Mouse (Mus musculus): ENCODE measurements around the gene Cyren.
A peak's percentile ranks its signal among the peaks of the same experiment; 100 is the strongest.

Gene Cyren

GRCm38 (mm10) chr6:34877509-34878321 lies at the start of gene Cyren:
Gene Cyren (minus strand): TSS chr6:34878060.
- DNase-seq (ENCODE audit: low spot score) = peak; percentile 91

GRCm38 (mm10) chr6:34927594-34927993 lies 49.7 kb upstream of the Cyren start:
- DNase-seq (ENCODE audit: low spot score) = no peak

GRCm38 (mm10) chr6:34927156-34927555 lies 49.3 kb upstream of the Cyren start:
- DNase-seq (ENCODE audit: low spot score) = peak; percentile 65

DNA sequence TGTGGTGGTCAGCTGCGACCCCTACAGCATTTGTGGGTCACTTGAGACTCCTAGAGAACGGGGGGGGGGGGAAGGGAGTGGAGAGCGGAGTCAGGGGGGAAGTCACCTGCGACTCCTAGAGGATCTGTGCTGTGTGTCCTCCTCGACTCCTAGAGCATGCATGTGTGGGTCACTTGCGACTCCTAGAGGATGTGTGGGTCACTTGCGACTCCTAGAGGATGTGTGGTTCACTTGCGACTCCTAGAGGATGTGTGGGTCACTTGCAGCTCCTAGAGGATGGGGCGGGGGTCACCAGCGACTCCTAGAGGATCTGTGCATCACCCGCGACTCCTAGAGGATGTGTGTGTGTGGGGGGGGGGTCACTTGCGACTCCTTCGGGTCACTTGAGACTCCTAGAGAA lies 44.1 kb upstream of the Cyren start:
- no peak for DNase-seq (ENCODE audit: low spot score)

GRCm38 (mm10) chr6:34920631-34921030 lies 42.8 kb upstream of the Cyren start:
- DNase-seq (ENCODE audit: low spot score) = no peak

DNA sequence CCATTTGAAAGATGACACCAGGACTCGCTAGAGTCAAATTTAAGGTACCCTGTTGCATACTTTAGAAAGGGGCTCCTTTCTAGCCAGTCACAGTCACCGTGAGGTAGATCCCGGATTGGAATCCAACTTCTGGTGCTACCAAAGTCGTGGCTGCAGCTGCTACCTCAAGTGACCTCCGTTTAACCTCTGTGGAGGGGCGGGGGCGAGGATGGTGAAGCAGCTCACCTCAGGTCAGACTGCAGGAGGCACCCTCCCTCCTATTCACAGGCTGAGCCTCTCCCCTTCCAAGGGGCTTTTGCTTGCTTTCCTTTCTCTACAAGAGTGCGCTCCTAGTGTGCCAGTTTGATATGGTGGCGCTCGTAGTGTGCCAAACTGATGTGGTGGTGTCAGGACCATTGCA lies 42.1 kb upstream of the Cyren start, which contains the start of gene Stra8:
Stra8 (plus strand) TSS at position 208 of the 400 bp plus-strand sequence.
- no peak for DNase-seq (ENCODE audit: low spot score)

DNA sequence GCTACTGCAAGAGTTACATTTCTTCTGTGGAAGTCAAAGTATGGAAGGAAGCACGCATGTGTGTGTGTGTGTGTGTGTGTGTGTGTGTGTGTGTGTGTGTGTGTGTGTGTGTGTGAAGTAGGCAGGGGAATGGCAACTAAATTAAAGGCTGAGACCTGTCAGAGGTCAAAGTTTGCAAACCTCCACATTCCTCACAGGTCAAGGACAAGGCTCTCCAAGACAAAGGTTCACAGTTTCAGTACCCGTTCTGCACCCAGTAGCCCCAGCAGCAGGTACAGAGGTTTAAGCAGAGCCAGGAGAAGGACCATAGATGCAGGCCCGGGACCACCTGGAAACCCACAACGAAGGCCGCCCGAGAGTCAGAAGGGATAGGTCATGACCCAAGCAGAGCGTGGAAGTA lies 41.3 kb upstream of the Cyren start:
- no peak for DNase-seq (ENCODE audit: low spot score)

- no peak for DNase-seq (ENCODE audit: low spot score)
Measured at GRCm38 (mm10) chr6:34914462-34914861, 36.6 kb upstream of the Cyren start.

- DNase-seq (ENCODE audit: low spot score) = no peak
Measured at GRCm38 (mm10) chr6:34913341-34914040, 35.6 kb upstream of the Cyren start.

DNA sequence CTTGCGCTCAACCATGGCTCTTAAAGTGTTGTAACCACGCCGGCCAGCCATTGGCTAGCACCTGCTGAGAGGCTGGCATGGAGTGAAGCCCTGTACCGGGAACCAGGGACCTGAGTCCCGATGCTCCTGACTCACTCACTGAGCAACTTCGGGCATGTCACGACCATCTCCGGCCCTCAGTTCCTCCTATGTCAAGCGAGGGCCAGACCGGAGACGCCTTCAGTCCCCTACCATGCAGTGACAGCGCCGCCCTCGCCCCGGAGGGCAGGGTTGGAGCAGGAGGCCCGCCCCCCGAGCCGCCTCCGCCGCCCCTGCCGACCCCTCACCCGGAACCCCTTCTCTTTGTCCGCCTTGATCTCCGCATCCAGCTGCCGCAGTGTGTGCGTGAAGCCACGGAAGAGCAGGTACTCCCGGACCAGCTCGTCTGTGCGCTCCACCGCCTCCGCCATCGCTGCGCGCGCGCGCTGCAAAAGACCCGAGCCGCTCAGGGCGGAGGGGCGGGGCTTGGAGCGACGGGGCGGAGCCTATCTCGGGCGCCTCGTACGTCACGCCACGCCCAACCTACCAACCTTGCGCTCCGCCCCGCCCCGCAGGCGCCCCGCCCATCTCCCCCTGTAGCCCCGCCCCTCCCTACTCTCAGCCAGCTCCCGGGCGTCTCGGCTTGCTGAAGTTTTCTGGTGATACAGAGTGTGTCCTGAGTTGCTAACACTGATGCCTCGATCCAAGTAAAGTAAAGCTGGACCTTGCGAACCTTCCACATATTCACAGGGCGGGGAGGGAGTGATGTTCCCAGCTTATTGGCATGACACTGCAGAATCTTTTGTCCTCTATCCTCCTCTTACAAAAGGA lies 32.7 kb upstream of the Cyren start, which contains the start of gene Wdr91:
Wdr91 (minus strand) TSS at position 506 of the 849 bp plus-strand sequence.
- peak; percentile 95 for DNase-seq (ENCODE audit: low spot score)

GRCm38 (mm10) chr6:34909631-34910345 lies 31.9 kb upstream of the Cyren start:
- no peak for DNase-seq (ENCODE audit: low spot score)

GRCm38 (mm10) chr6:34907696-34908260 lies 29.9 kb upstream of the Cyren start:
- DNase-seq (ENCODE audit: low spot score) = no peak

- no peak for DNase-seq (ENCODE audit: low spot score)
Measured at GRCm38 (mm10) chr6:34907121-34907614, 29.3 kb upstream of the Cyren start.

- no peak for DNase-seq (ENCODE audit: low spot score)
Measured at GRCm38 (mm10) chr6:34906661-34907060, 28.8 kb upstream of the Cyren start.

- DNase-seq (ENCODE audit: low spot score) = no peak
Measured at GRCm38 (mm10) chr6:34906125-34906524, 28.3 kb upstream of the Cyren start.

DNA sequence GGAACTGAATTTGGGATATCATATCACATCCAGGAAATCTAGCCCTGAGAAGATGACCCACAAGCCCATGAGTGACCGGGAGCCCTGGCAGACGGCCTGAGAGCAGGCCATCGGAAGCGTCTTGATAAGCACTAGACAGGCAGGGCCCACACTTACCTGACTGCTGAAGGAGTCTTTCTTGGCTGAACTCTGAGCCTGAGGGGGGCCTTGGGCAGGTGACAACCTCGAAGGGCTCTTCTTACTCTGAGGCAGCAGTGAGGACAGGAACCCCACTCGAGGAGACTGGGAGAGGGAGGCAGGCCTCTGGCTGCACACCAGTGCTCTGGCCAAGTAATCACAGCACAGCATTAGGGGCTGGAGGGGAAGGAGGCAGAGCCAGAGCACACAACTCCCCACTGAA lies 26.5 kb upstream of the Cyren start:
- DNase-seq (ENCODE audit: low spot score) = no peak

DNA sequence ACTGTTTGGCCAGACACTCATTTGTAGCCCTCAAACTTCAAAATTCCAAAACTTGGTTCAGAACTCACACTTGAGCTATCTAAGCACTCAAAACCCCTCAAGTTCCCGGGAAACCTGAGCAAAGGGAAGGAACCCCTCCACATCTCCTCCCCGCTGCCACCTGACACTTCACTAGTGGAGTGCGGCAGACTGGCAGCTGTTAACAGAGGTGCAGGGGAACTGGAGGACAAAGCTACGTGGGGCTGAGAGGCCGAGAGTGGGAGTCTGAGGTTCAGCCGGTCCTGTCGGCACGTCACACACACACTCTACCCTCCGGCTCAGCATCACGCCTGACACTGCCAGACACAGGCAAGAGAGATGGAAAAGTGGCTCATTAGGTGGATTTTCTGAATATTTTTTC lies 26.0 kb upstream of the Cyren start:
- DNase-seq (ENCODE audit: low spot score) = no peak

DNA sequence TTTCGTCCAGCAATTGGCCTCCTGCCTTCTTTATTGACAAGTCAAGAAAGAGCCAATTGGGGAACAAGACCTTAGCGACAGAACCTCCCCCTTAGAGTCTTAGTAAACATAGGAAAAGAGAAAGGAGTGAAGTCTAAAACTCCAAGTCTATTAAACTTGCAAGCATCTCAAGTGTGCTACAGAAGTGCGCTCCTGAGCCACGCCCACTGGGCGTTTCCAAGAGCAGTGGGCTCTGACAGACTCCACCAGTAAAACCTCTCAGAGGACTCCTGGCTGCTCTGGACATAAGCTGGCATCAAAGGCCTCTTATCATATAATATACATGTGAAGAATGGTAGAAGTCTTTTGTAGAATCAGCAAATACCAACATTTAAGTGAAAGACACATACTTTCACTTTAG lies 25.6 kb upstream of the Cyren start:
- no peak for DNase-seq (ENCODE audit: low spot score)

DNA sequence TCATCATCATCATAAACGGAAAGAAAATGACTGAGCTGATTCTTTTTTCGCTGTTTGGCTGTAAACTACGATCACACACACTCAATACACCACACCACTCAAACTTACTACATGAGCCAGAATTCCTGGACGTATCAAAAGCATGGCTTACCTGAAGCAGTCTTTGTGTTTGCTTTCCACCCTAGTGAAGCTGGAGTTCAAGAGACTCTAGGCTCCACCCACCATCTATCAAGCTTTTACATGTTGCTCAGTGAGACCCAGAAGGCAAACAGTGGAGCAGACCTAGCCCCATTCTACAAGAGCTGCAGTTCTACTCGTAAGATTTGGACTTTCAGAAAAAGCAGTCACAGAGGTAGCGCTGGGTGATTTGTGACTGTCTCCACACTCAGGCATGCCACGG lies 24.7 kb upstream of the Cyren start:
- DNase-seq (ENCODE audit: low spot score) = no peak

DNA sequence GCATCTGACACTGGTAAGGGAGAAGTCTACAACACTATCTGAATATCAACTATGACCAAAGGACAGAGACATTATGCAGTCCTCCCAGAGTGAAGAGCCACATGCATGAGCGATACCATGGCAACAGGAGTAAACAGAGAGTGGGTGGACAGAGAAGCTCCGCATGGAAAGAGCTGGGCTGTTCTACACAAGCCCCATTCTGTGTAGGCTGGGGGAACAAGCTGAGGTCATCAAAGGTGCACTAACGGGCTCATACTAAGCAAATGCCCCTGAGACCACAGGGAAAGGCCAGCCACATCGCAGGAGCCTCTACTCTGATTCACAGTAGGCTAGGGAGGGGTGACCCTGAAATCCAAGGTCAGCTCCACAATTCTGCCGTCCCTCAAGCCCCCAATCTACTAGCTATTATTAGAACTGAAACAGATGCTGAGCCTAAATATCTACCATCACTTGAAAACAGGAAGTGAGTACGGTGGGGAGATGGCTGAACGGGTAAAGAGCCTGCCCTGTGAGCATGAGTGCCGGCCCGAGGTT lies 24.1 kb upstream of the Cyren start:
- no peak for DNase-seq (ENCODE audit: low spot score)

- no peak for DNase-seq (ENCODE audit: low spot score)
Measured at GRCm38 (mm10) chr6:34900990-34901389, 23.1 kb upstream of the Cyren start.

All from urinary bladder, postnatal 25 days (tissue).